In the genomic region with DNA sequence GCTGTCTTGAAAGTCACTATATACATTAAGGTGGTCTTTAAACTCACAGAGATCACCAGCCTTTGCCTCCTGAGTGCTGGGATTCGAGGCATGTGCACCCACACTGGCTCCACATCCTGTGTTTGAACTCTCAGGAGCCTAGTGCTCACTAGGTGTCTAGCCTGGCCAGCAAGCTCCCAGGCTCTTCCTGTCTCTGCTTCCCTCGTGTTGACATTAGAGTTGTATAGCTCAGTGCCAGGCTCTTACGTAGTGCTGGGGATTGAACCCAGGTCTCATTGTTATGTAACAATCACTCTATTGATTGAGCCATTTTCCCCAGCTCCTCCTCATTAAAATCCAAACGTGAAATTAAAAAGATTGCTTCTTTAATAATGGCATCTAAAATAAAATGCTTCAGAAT, we compare ENCODE assay signal across 17 mouse cellular contexts.
"Had no signal": no experiment of that assay in that cellular context is flagged by ENCODE, and none has a peak within 500 bp of the region (broad histone marks: within the 10 kb centered on the region; RNA-seq: fewer than 3 reads in every experiment).

No protein-coding gene starts in this region.

- DNase-seq: lung, adult 18-20 months; lung, embryonic 14.5 days; lung, postnatal 10 days; lung, postnatal 4 days; retina, postnatal 1 day; right cerebral cortex, adult 18-20 months; right cerebral cortex, postnatal 25 days; right cerebral cortex, postnatal 4 days; spleen, adult 18-20 months; thymus, adult 18-20 months; thymus, postnatal 14 days; thymus, postnatal 36 days had no signal

- H3K4me1 ChIP-seq: megakaryocyte, embryonic 14.5 days; midbrain, embryonic 13.5 days; midbrain, embryonic 15.5 days; neural tube, embryonic 12.5 days had no signal

- H3K27me3 ChIP-seq: megakaryocyte, embryonic 14.5 days; midbrain, embryonic 13.5 days; midbrain, embryonic 15.5 days; neural tube, embryonic 12.5 days had no signal

- H3K27ac ChIP-seq: midbrain, embryonic 13.5 days; midbrain, embryonic 15.5 days; neural tube, embryonic 12.5 days had no signal

- H3K9ac ChIP-seq: lung, embryonic 14.5 days; midbrain, embryonic 13.5 days; midbrain, embryonic 15.5 days; neural tube, embryonic 12.5 days had no signal

- H3K4me2 ChIP-seq: lung, embryonic 14.5 days; midbrain, embryonic 11.5 days; midbrain, embryonic 13.5 days; midbrain, embryonic 15.5 days; neural tube, embryonic 12.5 days had no signal

- ATAC-seq: midbrain, embryonic 13.5 days; midbrain, embryonic 15.5 days had no signal

- H3K4me3 ChIP-seq: megakaryocyte, embryonic 14.5 days; midbrain, embryonic 13.5 days; midbrain, embryonic 15.5 days; neural tube, embryonic 12.5 days had no signal

- H3K9me3 ChIP-seq: megakaryocyte, embryonic 14.5 days; midbrain, embryonic 13.5 days; midbrain, embryonic 15.5 days; neural tube, embryonic 12.5 days had no signal
